Mouse (Mus musculus) adrenal gland, postnatal 36 days (tissue): ENCODE measurements around the gene Pxylp1. TPM values are rescaled to one million over a fixed set of nuclear protein-coding genes. Genes with fewer than 3 reads are reported as not detected.

ENCODE experiments used
- DNase-seq, 2 experiments: peaks; one replicate each; pipeline ENCODE4 v3.0.0; 2021; ENCODE audit warnings: mixed read lengths in 1 of 2
- total RNA-seq, 2 experiments: library from RNA; stranded (reverse); gene quantifications; 2 replicates each; pipeline ENCODE4 v1.2.3; 2021

Gene Pxylp1
- total RNA-seq, 2 experiments from 2014 or later = 7.8 to 8.7 TPM

GRCm38 (mm10) chr9:96823541-96823940 is 68.9 kb downstream of the Pxylp1 start:
- no peak for DNase-seq

GRCm38 (mm10) chr9:96823005-96823404 is 69.5 kb downstream of the Pxylp1 start:
- no peak for DNase-seq

GRCm38 (mm10) chr9:96818822-96819481 is 73.5 kb downstream of the Pxylp1 start:
- no peak for DNase-seq

GRCm38 (mm10) chr9:96818128-96818821 is 74.2 kb downstream of the Pxylp1 start:
- DNase-seq = peak; percentile 36 to 60

GRCm38 (mm10) chr9:96811996-96812395 is 80.5 kb downstream of the Pxylp1 start:
- DNase-seq = no peak

GRCm38 (mm10) chr9:96800131-96800825 is 92.2 kb downstream of the Pxylp1 start:
- DNase-seq = no peak

GRCm38 (mm10) chr9:96797311-96797710 is 95.2 kb downstream of the Pxylp1 start:
- no peak for DNase-seq

- DNase-seq = peak; percentile 15 to 43
Observed at GRCm38 (mm10) chr9:96795399-96795928, 97.0 kb downstream of the Pxylp1 start.

- DNase-seq = peak; percentile 34 to 43
Observed at GRCm38 (mm10) chr9:96794601-96795000, 97.9 kb downstream of the Pxylp1 start.

GRCm38 (mm10) chr9:96792543-96792942 is 99.9 kb downstream of the Pxylp1 start:
- no peak for DNase-seq

GRCm38 (mm10) chr9:96790389-96791007 is 102.0 kb downstream of the Pxylp1 start:
- DNase-seq = peak in 1 of 2 experiments; percentile 26

GRCm38 (mm10) chr9:96789906-96790305 is 102.6 kb downstream of the Pxylp1 start:
- DNase-seq = no peak

GRCm38 (mm10) chr9:96787797-96788196 is 104.7 kb downstream of the Pxylp1 start:
- DNase-seq = no peak

GRCm38 (mm10) chr9:96785871-96786342 is 106.6 kb downstream of the Pxylp1 start:
- DNase-seq = no peak

GRCm38 (mm10) chr9:96785187-96785586 is 107.3 kb downstream of the Pxylp1 start:
- DNase-seq = no peak

GRCm38 (mm10) chr9:96783667-96784066 is 108.8 kb downstream of the Pxylp1 start:
- peak in 1 of 2 experiments; percentile 23 for DNase-seq

- DNase-seq = peak; percentile 65 to 71
Observed at GRCm38 (mm10) chr9:96783258-96783657, 109.2 kb downstream of the Pxylp1 start.

- DNase-seq = peak; percentile 44 to 47
Observed at GRCm38 (mm10) chr9:96782062-96782461, 110.4 kb downstream of the Pxylp1 start.
